Mouse (Mus musculus) ovary, postnatal 14 days (tissue): Measurements from ENCODE around the gene Catip.
"Not testable (repeated sequence)": the region's sequence is repeated elsewhere in the genome, so short reads cannot be mapped to it uniquely, and the experiment has no call there.

ENCODE experiments used
- DNase-seq: peaks from one replicate; pipeline ENCODE4 v3.0.0; 2022; ENCODE audit warnings: low spot score

Catip gene

DNA sequence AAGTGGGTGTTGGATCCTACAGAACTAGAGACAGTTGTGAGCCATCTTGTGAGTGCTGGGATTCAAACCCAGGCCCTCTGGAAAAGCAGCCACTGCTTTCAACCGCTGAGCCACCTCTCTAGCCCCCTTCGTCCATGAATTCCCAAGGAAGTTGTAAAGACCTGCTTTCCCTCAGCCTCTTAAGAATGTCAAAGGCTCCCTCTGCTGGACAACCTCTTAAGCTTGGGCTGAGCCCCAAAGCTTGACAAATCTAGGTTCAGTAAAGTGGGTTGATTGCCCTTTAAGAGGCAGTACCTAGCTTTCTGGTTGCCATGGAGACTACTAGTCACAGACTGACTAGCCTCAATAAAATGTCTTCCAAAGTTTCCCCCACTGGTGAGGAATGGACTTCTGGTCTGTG is at the start of gene Catip:
TSS of gene Catip (plus strand) at position 297 of the 400 bp plus-strand sequence.
- peak; percentile 77 for DNase-seq

DNA sequence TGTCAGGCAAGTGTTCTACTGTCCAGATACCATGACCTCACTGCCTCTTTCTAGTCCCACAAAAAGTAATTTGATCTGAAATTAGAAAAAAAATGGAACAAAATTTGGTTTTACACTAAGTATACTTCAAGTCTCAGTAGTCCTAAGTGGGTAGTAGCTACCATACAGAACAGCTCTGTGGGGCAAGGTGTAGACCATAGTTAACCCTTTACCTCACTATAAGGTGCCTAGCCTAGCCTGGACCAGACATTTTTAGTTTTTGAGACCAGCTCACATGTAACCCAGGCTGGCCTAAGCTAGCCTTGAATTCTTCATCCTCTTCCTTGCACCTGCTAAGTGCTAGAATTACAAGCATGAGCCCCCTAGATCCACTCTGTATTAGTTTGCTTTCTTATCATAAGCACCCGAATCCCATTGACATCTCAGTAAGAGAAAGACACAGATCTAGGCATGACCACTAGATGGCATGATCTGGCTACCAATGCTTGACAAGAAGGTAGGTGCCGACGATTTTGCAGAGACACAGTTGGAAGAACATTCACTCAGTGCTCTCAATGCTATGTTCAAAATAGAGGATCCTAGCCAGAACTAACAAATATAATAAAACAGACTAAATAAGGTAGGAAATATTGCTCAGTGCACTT is 48.7 kb upstream of the Catip start:
- DNase-seq = no peak

DNA sequence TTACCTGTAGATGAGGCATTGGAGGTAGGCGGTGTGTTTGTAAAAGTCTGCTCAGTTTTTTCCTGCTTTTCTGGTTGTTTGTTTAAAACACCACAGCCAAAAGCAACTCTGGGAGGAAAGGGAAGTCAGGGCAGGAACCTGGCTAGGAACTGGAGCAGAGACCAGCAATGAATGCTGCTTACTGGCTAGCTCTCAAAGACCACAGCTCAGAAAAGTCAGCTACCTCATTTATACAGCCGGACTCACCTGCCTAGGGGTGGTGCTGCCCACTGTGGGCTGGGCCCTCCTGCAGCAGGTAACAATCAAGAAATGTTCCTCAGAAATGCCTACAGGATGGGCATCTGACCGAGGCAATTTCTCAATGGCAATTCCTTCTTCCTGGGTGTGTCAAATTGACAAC is 47.1 kb upstream of the Catip start:
- DNase-seq = no peak

DNA sequence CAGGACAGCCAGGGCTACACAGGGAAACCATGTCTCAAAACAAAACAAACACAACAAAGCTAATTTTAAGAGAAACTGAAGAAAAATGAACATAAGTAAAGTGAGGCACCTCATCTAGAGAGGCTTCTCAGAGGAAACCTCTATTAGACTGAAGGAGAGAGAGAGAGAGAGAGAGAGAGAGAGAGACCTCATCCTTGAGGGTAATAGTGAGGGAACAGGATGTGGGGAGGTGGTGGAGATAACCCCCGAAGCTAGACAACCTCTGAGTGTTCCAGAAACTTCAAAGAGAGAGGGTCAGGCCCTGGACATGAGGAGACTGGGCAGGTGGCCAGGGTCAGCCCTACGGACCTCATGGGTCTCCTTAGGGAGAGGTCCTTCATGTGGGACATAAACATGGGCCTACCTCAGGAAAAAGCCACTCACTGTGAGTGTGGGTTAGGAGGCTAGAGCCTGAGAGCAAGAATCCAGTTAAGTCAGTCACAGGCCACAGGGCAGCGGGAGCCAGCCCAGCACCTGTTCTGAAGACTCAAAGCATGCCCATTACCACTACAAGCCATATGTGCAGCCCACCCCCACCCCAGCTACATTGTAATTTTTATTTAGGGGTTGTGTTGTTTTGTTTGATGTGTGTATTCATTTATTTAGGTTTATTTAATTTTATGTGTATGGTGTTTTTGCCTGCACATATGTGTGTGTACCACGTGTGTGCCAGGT is 45.6 kb upstream of the Catip start:
- no peak for DNase-seq

DNA sequence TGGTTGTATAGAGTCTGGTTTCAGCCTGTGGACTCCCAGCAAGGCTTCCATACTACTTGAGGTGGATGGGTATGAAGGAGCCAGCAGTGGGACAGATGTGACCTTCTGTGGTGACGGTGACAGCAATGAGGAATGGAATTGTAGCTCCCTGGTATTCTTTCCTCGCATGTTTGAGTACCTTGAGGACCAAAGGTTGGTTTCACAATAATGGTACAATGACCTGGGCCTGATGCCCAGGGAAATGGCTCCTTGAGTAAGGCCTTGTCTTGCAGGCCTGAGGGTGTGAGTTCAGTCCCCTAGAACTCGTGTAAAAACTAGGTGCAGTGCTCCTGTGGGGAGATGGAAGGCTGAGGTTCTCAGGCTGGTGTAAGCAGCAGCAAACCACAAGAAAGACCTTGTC is 43.2 kb upstream of the Catip start:
- no peak for DNase-seq

DNA sequence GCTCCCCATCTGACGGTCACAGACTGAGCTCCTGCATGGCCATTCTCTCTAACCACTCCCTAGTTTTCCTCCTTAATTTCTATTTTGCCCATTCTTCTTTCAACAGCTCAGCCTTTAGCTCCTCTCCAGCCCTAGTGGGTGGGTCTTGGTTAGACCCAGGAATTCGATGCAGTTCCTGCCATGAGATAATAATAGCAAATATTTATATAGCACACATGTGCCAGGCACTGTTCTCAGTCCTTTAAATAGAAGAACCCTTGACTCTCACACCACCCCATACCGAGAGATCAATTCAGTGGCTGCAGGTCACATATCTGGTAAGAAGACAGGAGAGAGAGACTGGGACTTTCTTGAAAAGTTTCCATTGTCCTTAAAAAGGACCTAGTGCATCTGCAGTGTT is 40.5 kb upstream of the Catip start:
- no peak for DNase-seq

DNA sequence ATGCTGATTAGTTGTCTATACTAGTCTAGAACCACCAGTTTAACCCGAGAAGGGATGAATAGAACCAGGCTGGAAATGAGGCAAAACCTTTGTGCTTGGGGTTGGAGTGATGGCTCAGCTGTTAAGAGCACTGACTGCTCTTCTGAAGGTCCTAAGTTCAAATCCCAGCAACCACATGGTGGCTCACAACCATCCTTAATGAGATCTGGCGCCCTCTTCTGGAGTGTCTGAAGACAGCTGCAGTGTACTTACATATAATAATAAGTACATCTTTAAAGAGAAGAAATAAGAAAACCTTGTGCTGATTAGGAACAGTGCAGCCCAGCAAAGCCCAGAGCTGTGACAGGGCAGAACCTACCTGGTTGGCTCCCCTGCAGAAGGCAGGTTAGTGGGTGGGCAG is 35.0 kb upstream of the Catip start:
- DNase-seq = not testable (repeated sequence)

DNA sequence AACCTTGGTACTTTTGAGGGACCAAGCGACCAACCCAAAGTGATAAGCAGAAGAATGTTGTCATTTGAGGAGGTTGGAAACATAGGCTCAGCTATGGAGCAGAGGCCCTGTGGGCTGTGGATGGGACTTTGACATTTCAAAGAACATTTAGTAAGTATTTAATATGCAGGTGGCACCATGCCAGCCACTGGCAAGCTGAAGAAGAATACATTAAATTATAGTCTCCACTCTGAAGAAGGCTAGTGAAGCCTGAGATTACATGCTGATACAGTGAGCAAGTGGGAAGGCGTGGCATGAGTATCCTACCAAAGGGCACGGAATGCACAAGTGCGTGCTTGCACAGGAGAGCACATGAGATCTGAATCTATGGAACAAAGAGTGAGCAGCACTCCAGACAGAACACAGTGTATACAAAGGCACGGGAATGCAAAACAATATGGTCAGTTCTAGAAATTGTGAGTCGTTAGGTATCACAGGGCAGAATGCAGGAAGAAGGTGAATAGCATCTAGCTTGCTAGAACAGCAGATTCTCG is 31.9 kb upstream of the Catip start:
- DNase-seq = no peak

DNA sequence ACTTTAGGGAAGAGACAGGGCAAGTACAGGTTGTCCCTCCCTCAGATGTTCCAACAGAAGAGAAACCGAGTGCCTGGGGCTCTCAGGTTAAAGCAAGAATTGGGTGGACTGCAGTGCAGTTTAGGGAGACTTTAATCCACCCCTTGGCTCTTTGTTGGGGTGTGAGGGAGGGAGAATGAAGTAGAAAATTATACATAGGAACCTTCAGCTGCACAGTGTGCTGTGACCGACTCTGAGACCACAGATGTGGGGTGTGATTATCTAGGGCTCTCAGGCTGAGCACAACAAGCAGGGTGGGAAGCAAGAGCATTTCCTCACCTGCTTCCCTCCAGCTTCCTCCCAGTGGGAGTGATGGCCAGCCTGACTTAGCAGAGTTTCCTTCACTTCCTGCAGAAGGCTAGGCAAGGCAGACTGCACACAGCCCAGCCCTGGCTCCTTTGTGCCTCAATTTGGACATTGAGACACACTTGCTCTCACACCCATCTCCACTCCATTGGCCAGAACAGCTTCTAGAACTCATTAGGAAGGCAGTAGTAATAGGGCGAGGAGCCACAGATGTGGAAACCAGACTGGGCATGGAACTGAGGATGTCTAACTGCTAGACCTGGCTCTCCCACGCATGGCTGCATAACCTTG is 30.7 kb upstream of the Catip start:
- DNase-seq = peak; percentile 13

DNA sequence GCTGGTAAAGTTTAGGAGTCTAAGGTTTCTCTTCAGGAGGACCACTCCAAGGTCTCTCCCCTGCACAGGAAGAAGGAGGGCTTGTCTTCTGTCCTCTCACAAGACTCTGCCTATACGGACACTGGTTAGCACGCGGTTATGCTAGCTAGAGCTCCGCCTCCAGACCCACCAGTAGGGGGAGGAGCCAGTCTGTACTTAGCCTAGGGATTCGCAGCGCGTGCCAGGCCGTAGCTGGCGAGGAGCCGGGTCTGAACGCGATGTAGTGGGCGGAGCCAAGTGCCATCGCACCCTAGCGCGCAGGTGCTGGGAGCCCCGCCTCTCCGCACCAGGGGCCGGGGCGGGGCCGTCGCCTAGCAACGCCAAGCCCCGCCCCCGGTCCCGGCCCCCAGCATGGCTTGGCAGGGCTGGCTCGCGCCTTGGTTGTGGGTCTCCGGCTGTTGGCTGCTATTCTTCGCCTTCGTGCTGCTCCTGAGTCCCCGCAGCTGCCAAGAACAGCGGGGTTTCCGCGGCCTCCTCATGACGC is 29.6 kb upstream of the Catip start:
- peak; percentile 96 for DNase-seq

DNA sequence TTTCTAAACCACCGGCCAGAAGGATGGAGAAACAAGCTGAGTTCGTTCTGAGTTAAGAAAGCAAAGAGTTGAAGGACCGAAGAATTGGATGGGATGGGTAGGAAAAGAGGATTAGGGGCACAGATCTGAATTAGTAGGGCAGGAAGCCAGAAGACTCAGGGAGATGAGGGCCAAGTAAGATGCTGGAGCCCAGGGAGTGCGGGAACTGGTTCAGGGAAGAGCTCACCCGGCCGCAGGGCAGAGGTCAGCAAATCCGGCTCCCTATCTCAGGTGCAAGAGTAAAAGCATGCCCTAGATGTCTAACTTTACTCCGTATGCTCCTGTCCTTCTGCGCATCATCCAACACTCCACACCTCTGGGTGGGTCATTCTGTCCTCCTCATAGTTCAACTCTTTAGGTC is 29.0 kb upstream of the Catip start:
- no peak for DNase-seq

DNA sequence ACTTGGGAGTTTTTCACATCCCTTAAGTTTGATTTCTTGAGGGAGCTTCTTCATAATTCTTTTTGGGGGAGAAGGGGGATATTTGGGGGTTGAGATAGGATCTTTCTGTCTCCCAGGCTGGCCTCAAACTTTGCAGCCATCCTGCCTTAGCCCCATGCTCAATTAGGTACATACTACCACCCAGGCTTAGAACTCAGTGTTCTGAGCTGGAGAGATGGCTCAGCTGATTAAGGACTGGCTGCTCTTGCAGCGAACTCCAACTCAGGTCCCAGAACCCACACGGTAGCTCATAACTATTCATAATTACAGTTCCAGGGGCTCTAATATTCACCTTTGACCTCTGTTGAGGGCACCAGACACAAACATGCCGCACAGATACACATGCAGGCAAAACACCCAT is 27.3 kb upstream of the Catip start:
- no peak for DNase-seq

DNA sequence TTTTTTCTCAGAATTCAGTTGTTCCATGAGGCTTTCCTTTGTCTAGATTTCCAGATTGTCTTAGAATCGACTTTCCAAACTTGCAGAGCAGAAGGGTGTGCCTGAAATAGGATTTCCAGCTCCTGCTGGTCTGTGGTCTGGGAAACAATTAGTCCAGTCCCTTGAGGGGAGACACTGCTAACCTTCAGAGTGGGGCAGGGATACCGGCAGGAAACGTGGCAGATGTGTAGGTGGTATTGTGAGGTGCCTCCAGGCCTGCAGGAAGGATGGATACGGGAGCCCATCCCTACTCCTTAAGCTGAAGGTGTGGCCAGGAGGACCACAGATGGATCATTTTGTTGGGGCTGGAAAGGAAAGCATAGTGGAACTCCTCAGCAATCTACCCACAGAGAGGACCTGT is 26.9 kb upstream of the Catip start:
- no peak for DNase-seq

DNA sequence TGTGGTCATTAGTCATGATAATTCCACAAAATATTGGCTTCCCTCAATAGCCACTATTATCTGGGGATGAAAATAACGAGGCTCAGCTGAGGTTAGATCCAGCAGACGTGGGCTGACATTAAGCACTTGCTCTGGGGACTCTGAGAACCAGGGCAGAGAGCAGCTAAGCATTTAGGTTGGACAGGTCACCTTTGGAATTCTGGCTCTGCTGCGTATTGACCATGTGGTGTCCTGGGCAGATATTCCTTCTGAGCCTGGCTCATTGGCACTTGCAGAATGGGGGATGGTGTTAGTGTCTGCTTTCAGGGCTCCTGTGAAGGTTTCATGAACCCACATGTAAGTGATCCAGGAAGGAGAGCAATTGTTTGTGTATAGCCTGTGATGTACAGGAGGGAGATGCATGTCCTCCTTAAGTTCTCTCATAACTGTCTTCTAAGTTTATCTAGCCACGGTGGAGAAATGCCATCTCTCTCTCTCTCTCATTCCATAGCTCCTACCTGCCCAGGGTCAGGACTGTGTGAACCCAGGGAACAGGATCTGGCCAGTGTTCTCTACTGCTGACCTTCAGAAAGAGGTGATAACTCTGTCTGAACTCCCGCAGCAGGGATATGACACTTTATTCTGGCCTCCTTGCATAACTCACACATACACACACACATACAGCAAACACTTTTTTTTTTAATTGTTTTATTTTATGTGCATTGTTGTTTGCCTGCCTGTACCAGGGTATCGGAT is 26.3 kb upstream of the Catip start:
- DNase-seq = no peak

DNA sequence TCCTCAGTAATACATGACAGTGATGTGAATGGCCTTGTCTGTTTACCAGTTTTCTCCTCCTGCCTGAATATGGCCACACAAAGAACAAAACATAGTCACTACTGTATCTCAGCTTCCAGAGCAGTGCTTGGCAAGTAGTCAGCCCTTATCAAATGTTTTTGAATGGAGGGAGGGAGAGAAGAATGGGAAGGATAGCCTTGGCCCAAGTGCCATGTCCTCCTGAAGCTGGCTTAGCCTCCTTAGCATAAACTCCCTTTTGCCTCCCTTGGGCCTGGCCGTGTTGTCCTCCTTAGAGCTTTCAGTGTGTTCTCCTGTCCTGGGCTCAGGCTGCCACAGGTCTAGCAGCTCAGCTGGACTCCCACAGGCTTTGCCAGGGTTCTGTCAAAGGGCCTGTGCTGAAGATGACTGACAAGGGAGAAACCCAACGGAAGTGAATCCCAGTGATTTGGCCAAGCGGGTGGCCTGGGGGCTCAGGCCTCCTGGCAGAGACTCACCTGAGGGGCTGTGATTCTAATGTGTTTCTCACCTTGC is 24.6 kb upstream of the Catip start:
- DNase-seq = no peak

DNA sequence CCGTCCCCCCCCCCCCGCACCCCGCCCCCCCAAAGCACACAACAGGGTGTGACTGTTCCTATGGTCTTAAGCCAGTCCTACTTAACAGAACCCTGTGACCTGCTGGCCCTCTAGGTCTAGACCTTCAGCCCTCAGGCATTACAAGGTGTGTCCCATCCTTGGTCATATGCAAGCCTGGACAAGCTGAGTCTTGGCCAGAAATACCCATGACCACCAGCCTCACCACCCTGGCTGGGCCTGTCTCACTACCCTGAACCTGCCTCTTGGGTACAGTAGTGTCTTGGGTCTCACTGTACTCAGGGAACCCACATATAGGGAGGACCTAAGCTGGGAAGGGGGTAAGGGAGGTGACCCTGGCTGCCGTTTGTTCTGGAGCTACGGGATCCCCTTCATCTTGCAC is 23.9 kb upstream of the Catip start:
- DNase-seq = no peak

DNA sequence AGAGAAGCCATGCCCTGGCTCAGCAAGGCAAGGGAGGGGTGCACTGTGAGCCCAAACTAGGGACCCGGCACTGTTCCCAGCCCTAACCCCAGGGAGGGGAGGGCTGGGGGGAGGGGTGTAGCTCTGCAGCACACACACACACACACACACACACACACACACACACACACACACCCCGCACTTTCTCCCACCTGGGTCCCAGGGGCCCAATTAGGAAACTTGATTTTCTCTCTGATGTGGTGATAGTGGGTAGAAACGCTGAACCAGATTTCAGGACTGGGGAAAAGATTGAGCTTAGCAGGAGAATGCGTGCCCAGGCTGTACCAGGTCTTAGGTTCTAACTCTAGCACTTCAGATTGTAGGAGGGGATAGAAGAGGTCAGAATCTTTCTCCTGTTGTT is 23.3 kb upstream of the Catip start:
- no peak for DNase-seq

DNA sequence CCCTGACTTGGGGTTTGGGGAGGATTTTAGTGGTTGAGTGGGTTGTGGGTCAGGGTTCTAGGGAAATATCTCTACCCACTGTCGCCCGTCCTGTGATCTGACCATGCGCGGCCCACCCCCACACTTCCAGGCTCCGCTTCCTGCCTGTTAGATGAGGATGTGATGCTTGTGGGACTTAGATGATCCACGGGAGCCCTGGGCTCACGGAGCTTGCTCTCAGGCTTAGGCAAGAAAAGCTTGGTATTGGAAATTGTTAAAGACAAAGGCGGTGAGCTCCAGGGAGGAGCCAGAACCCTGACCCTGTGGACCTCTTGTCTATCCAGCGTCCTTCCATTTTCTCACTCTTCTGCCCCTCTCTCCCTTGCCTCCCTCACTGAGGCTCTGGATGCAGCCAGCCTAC is 22.0 kb upstream of the Catip start:
- no peak for DNase-seq

DNA sequence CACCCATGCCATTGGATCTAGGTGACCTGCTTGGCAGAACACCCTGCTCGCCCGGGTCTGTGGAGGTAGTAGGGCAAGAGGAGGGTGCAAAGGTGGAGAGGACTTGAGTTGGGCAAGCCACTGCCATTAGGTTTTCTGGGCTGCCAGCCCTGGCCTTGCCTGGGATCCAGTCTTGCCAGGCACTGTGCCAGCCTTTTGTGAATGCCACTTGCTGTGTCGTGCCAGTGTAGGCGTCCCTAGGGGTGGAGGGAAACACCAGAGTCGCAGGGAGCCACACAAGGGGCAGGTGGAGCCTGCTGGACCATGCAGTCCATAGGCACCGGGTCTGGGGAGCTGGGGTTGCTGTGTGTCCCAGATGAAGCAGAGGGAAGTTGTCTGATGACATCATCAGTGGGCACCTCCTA is 21.5 kb upstream of the Catip start:
- no peak for DNase-seq

DNA sequence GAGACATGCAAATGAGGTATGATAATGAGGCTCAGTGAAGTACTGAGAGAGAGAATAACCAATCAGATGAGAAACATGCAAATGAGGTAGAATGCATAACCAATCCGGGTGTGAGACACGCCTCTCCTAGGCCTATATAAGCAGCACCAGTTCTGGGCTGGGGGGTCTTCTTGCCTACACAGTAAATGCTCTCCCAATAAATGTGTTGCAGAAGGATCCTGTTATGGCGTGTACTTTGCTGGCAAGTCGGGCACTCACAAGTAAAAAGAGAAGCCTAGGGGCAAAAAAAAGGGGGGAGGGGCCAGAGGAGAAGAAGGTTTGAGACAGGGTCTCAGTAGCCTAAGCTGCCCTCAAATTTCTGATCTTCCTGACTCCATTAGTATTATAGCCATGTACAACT is 20.9 kb upstream of the Catip start:
- not testable (repeated sequence) for DNase-seq

DNA sequence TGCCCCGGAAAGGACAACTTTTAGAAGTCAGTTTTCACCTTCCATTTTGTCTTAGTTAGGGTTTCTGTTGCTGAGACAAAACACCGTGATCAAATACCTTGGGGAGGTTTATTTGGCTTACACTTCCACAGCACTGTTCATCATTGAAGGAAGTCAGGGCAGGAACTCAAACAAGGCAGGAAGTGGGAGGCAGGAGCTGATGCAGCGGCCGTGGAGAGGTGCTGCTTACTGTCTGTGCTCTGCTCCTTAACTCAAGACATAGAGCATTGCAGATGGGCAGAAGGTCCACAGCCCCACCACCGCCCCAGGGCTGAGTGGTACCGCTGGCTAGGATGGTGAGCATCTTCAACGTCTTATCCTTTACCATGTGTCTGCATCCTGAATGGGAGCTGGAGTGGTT is 20.0 kb upstream of the Catip start:
- no peak for DNase-seq

DNA sequence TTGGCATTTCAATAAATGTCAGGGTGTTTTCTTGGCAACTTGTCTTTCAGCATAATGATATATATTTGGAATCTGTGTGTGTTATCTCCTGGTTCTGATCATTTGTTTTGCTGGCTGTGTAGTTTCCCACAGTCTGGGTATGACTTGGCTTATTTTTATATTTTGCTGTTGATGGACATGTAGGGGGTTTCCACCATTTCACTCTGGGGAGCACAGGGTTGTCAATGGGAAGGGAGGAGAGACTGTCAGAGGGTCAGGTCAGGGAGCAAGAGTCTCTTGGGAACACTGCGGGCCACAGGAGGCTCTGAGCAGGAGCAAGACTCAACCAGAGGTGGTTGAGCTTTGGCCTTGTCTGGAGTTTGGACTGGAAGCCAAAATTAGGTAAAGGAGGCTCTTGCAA is 19.6 kb upstream of the Catip start:
- no peak for DNase-seq
